Mouse (Mus musculus): Measurements from ENCODE around the gene Ambn.
"Not testable (repeated sequence)": the region's sequence is repeated elsewhere in the genome, so short reads cannot be mapped to it uniquely, and the experiment has no call there.

The Ambn gene

GRCm38 (mm10) chr5:88455691-88456090 lies at the start of gene Ambn:
Ambn (plus strand) TSS chr5:88455991.
- DNase-seq (ENCODE audit: inconsistent age in 2 of 2, low spot score in 1 of 2): no peak

GRCm38 (mm10) chr5:88420319-88421065 lies 35.3 kb upstream of the Ambn start:
- no peak for DNase-seq (ENCODE audit: inconsistent age in 2 of 2, low spot score in 1 of 2)

- not testable (repeated sequence) for DNase-seq (ENCODE audit: inconsistent age in 2 of 2, low spot score in 1 of 2)
Observed at GRCm38 (mm10) chr5:88424892-88425291, 30.9 kb upstream of the Ambn start.

GRCm38 (mm10) chr5:88426753-88427152 lies 29.0 kb upstream of the Ambn start:
- DNase-seq (ENCODE audit: inconsistent age in 2 of 2, low spot score in 1 of 2): no peak

GRCm38 (mm10) chr5:88467471-88467870 lies 11.7 kb downstream of the Ambn start:
- DNase-seq (ENCODE audit: inconsistent age in 2 of 2, low spot score in 1 of 2): no peak

- no peak for DNase-seq (ENCODE audit: inconsistent age in 2 of 2, low spot score in 1 of 2)
Observed at GRCm38 (mm10) chr5:88468807-88469704, 13.3 kb downstream of the Ambn start.

GRCm38 (mm10) chr5:88487675-88488074 lies 31.9 kb downstream of the Ambn start, which contains the start of gene Enam:
Enam (plus strand) TSS chr5:88487975.
- no peak for DNase-seq (ENCODE audit: inconsistent age in 2 of 2, low spot score in 1 of 2)

GRCm38 (mm10) chr5:88489004-88489403 lies 33.2 kb downstream of the Ambn start:
- DNase-seq (ENCODE audit: inconsistent age in 2 of 2, low spot score in 1 of 2): no peak

GRCm38 (mm10) chr5:88491111-88491510 lies 35.3 kb downstream of the Ambn start:
- no peak for DNase-seq (ENCODE audit: inconsistent age in 2 of 2, low spot score in 1 of 2)

GRCm38 (mm10) chr5:88499781-88500180 lies 44.0 kb downstream of the Ambn start:
- no peak for DNase-seq (ENCODE audit: inconsistent age in 2 of 2, low spot score in 1 of 2)

GRCm38 (mm10) chr5:88508555-88508954 lies 52.8 kb downstream of the Ambn start:
- DNase-seq (ENCODE audit: inconsistent age in 2 of 2, low spot score in 1 of 2): no peak

- no peak for DNase-seq (ENCODE audit: inconsistent age in 2 of 2, low spot score in 1 of 2)
Observed at GRCm38 (mm10) chr5:88508990-88509389, 53.2 kb downstream of the Ambn start.

Data from adrenal gland, adult (tissue).